Mouse (Mus musculus): Measurements from ENCODE around the gene Prkcz. TPM values are rescaled to one million over a fixed set of nuclear protein-coding genes. Genes with fewer than 3 reads are reported as not detected.

Prkcz gene
- total and polyA plus RNA-seq, 3 experiments, result 0.16 to 11.8 (median 1.6) TPM

- H3K4me1 ChIP-seq (ENCODE audit: control insufficient read depth in 1 of 2, insufficient read depth in 2 of 2), result peaks cover 0 to 3% of the 10 kb centered on the region in 2 experiments; a peak in 1 of 4 replicates
- TF ChIP-seq MEF2A (IDR thresholded peaks at IDR 0.05; ENCODE audit: borderline replicate concordance, low read depth, low read length), result no peak
- TF ChIP-seq RCOR1 (conservative IDR thresholded peaks at IDR 0.05; ENCODE audit: low read depth, low read length), result no peak
- TF ChIP-seq USF2 (conservative IDR thresholded peaks at IDR 0.05; ENCODE audit: low read depth, low read length), result no peak
- TF ChIP-seq SMC3 (IDR thresholded peaks at IDR 0.05; ENCODE audit: low read depth, low read length), result no peak
- TF ChIP-seq ZNF384 (IDR thresholded peaks at IDR 0.05; ENCODE audit: low read depth, low read length), result no peak
- no peak for TF ChIP-seq POLR2A (IDR thresholded peaks at IDR 0.05; ENCODE audit: low read depth, low read length)
- no peak for TF ChIP-seq NRF1 (IDR thresholded peaks at IDR 0.05; ENCODE audit: low read depth, low read length)
- no peak for TF ChIP-seq NELFE (IDR thresholded peaks at IDR 0.05; ENCODE audit: low read depth, low read length)
- TF ChIP-seq IRF4 (IDR thresholded peaks at IDR 0.05; ENCODE audit: low read depth, low read length), result no peak
- TF ChIP-seq EP300 (IDR thresholded peaks at IDR 0.05; ENCODE audit: low read length), result no peak
- TF ChIP-seq PAX5 (IDR thresholded peaks at IDR 0.05; ENCODE audit: low read length), result no peak
- TF ChIP-seq JUND (conservative IDR thresholded peaks at IDR 0.05; ENCODE audit: low read depth, low read length), result no peak
- no peak for TF ChIP-seq RAD21 (IDR thresholded peaks at IDR 0.05; ENCODE audit: low read depth, low read length)
- TF ChIP-seq BHLHE40 (IDR thresholded peaks at IDR 0.05; ENCODE audit: low read depth, low read length), result no peak
- no peak overlapping the region for H3K27ac ChIP-seq (ENCODE audit: insufficient read depth, low read depth)
- peaks cover 66% of the 10 kb centered on the region for H3K27me3 ChIP-seq (replicated peaks)
- no peak overlapping the region for H3K4me3 ChIP-seq (replicated peaks in 1 of 3; ENCODE audit: low read depth in 2 of 3, low read length in 2 of 3, poor library complexity in 1 of 3)
- dilution Hi-C loops (cut with MboI; ENCODE audit: extremely low pct_ligation_motif_present, extremely low pct_unique_long_range_greater_than_20kb, low sequenced_read_pairs), result no loop called here
- no peak for DNase-seq (ENCODE audit: extremely low read depth)
- H3K4me2 ChIP-seq (ENCODE audit: insufficient read depth, low read depth, poor library complexity, severe bottlenecking), result no peak overlapping the region
- in situ Hi-C loops (cut with MboI; ENCODE audit: low pct_ligation_motif_present, low pct_unique_long_range_greater_than_20kb, low sequenced_read_pairs), result no loop called here
- no peaks in the 10 kb centered on the region for H3K36me3 ChIP-seq (replicated peaks in 1 of 2; ENCODE audit: control insufficient read depth in 1 of 2, insufficient read depth in 1 of 2, low read length in 1 of 2)
- peaks cover 16% of the 10 kb centered on the region for H3K9me3 ChIP-seq (replicated peaks; ENCODE audit: low read length)
- H3K79me2 ChIP-seq (replicated peaks; ENCODE audit: control insufficient read depth, extremely low read depth, insufficient read depth, poor library complexity, severe bottlenecking), result no peaks in the 10 kb centered on the region
- no peak overlapping the region for H3K9ac ChIP-seq (ENCODE audit: insufficient read depth, low read depth)
Observed at GRCm38 (mm10) chr4:155402489-155402888, 41.3 kb upstream of the Prkcz start.

- H3K27ac ChIP-seq (ENCODE audit: insufficient read depth, low read depth), result no peak overlapping the region
- in situ Hi-C loops (cut with MboI; ENCODE audit: low pct_ligation_motif_present, low pct_unique_long_range_greater_than_20kb, low sequenced_read_pairs), result no loop called here
- peaks cover 16% of the 10 kb centered on the region for H3K9me3 ChIP-seq (replicated peaks; ENCODE audit: low read length)
- no peak overlapping the region for H3K4me2 ChIP-seq (ENCODE audit: insufficient read depth, low read depth, poor library complexity, severe bottlenecking)
- H3K4me1 ChIP-seq (ENCODE audit: control insufficient read depth in 1 of 2, insufficient read depth in 2 of 2), result peaks cover 0 to 3% of the 10 kb centered on the region in 2 experiments; a peak in 1 of 4 replicates
- no peaks in the 10 kb centered on the region for H3K79me2 ChIP-seq (replicated peaks; ENCODE audit: control insufficient read depth, extremely low read depth, insufficient read depth, poor library complexity, severe bottlenecking)
- no peaks in the 10 kb centered on the region for H3K36me3 ChIP-seq (replicated peaks in 1 of 2; ENCODE audit: control insufficient read depth in 1 of 2, insufficient read depth in 1 of 2, low read length in 1 of 2)
- TF ChIP-seq IRF4 (IDR thresholded peaks at IDR 0.05; ENCODE audit: low read depth, low read length) (no peak), RCOR1 (conservative IDR thresholded peaks at IDR 0.05; ENCODE audit: low read depth, low read length) (no peak), HCFC1 (IDR thresholded peaks at IDR 0.05; ENCODE audit: low read depth, low read length) (no peak)
- no peak for DNase-seq (ENCODE audit: extremely low read depth)
- dilution Hi-C loops (cut with MboI; ENCODE audit: extremely low pct_ligation_motif_present, extremely low pct_unique_long_range_greater_than_20kb, low sequenced_read_pairs), result no loop called here
- H3K27me3 ChIP-seq (replicated peaks), result peaks cover 68% of the 10 kb centered on the region
- no peak overlapping the region for H3K4me3 ChIP-seq (replicated peaks in 1 of 3; ENCODE audit: low read depth in 2 of 3, low read length in 2 of 3, poor library complexity in 1 of 3)
- H3K9ac ChIP-seq (ENCODE audit: insufficient read depth, low read depth), result no peak overlapping the region
Observed at GRCm38 (mm10) chr4:155401121-155401520, 40.0 kb upstream of the Prkcz start.

GRCm38 (mm10) chr4:155398222-155398540 is 37.0 kb upstream of the Prkcz start:
- Histone ChIP-seq H3K4me3 (replicated peaks in 1 of 3; ENCODE audit: low read depth in 2 of 3, low read length in 2 of 3, poor library complexity in 1 of 3) (no peak overlapping the region), H3K4me2 (ENCODE audit: insufficient read depth, low read depth, poor library complexity, severe bottlenecking) (peak overlapping the region; percentile 81; the same call in 1 of the 2 replicates), H3K36me3 (replicated peaks in 1 of 2; ENCODE audit: control insufficient read depth in 1 of 2, insufficient read depth in 1 of 2, low read length in 1 of 2) (no peaks in the 10 kb centered on the region), H3K9ac (ENCODE audit: insufficient read depth, low read depth) (no peak overlapping the region), H3K9me3 (replicated peaks; ENCODE audit: low read length) (peaks cover 8% of the 10 kb centered on the region), H3K27ac (ENCODE audit: insufficient read depth, low read depth) (no peak overlapping the region), H3K79me2 (replicated peaks; ENCODE audit: control insufficient read depth, extremely low read depth, insufficient read depth, poor library complexity, severe bottlenecking) (no peaks in the 10 kb centered on the region), H3K4me1 (ENCODE audit: control insufficient read depth in 1 of 2, insufficient read depth in 2 of 2) (peaks cover 0 to 3% of the 10 kb centered on the region in 2 experiments; a peak in 1 of 4 replicates), H3K27me3 (replicated peaks) (peaks cover 85% of the 10 kb centered on the region)
- TF ChIP-seq GABPA (IDR thresholded peaks at IDR 0.05; ENCODE audit: insufficient replicate concordance, low read depth, low read length), result no peak
- no peak for TF ChIP-seq MEF2A (IDR thresholded peaks at IDR 0.05; ENCODE audit: borderline replicate concordance, low read depth, low read length)
- TF ChIP-seq ELF1 (IDR thresholded peaks at IDR 0.05; ENCODE audit: low read depth, low read length), result no peak
- TF ChIP-seq MAZ (IDR thresholded peaks at IDR 0.05; ENCODE audit: low read depth, low read length), result no peak
- no peak for TF ChIP-seq ETS1 (conservative IDR thresholded peaks at IDR 0.05; ENCODE audit: low read depth, low read length)
- no peak for TF ChIP-seq JUN (IDR thresholded peaks at IDR 0.05; ENCODE audit: insufficient read depth, low read depth, low read length)
- TF ChIP-seq TBP (conservative IDR thresholded peaks at IDR 0.05; ENCODE audit: low read depth, low read length), result no peak
- no peak for TF ChIP-seq USF2 (conservative IDR thresholded peaks at IDR 0.05; ENCODE audit: low read depth, low read length)
- TF ChIP-seq CTCF (conservative IDR thresholded peaks at IDR 0.05 in 1 of 2, IDR thresholded peaks at IDR 0.05 in 1 of 2; ENCODE audit: low read depth in 2 of 2, low read length in 2 of 2), result no peak
- TF ChIP-seq RAD21 (IDR thresholded peaks at IDR 0.05; ENCODE audit: low read depth, low read length), result no peak
- no peak for TF ChIP-seq CHD2 (IDR thresholded peaks at IDR 0.05; ENCODE audit: low read length)
- dilution Hi-C loops (cut with MboI; ENCODE audit: extremely low pct_ligation_motif_present, extremely low pct_unique_long_range_greater_than_20kb, low sequenced_read_pairs) (no loop called here), in situ Hi-C loops (cut with MboI; ENCODE audit: low pct_ligation_motif_present, low pct_unique_long_range_greater_than_20kb, low sequenced_read_pairs) (no loop called here)
- no peak for DNase-seq (ENCODE audit: extremely low read depth)
